Mouse (Mus musculus) forebrain, embryonic 16.5 days (tissue): ENCODE results near the gene Ins2. TPM values are rescaled to one million over a fixed set of nuclear protein-coding genes. Genes with fewer than 3 reads are reported as not detected.

ENCODE experiments used
- ATAC-seq: fragments of 200-750 bp; cut with Nextera tagmentation; 2 replicates; pipeline ENCODE4 v1.8.0; 2017; ENCODE audit warnings: mild to moderate bottlenecking, moderate library complexity
- H3K27ac ChIP-seq: fragments of 300-500 bp; sonication (generic); 2 replicates; pipeline ENCODE4 v1.5.1; 2014; ENCODE audit warnings: low read length, control low read depth
- H3K27me3 ChIP-seq: fragments of 300-500 bp; sonication (generic); replicated peaks from 2 replicates; pipeline ENCODE4 v1.6.1; 2014; ENCODE audit warnings: low read length; ENCODE audit not compliant: control insufficient read depth, insufficient read depth
- H3K36me3 ChIP-seq: fragments of 300-500 bp; sonication (generic); 2 replicates; pipeline ENCODE4 v1.6.1; 2014; ENCODE audit not compliant: control insufficient read depth, insufficient read depth
- H3K4me1 ChIP-seq: fragments of 300-500 bp; sonication (generic); replicated peaks from 2 replicates; pipeline ENCODE4 v1.6.1; 2014; ENCODE audit warnings: low read length; ENCODE audit not compliant: control insufficient read depth, insufficient read depth
- H3K4me2 ChIP-seq: fragments of 300-500 bp; sonication (generic); 2 replicates; pipeline ENCODE4 v1.6.1; 2014; ENCODE audit warnings: mild to moderate bottlenecking, low read length, control low read depth
- H3K4me3 ChIP-seq: fragments of 300-500 bp; sonication (generic); replicated peaks from 2 replicates; pipeline ENCODE4 v1.5.1; 2014; ENCODE audit warnings: mild to moderate bottlenecking, low read length, control low read depth
- H3K9ac ChIP-seq: fragments of 300-500 bp; sonication (generic); replicated peaks from 2 replicates; pipeline ENCODE4 v1.6.1; 2014; ENCODE audit warnings: low read depth, low read length, control low read depth
- H3K9me3 ChIP-seq: fragments of 300-500 bp; sonication (generic); 2 replicates; pipeline ENCODE4 v1.6.1; 2016; ENCODE audit warnings: low read length; ENCODE audit not compliant: control insufficient read depth
- WGBS: fragments of 180-500 bp; shearing (Covaris S2); extraction: QIAGEN DNeasy Blood & Tissue Kit; methylation state at CpG from one replicate; pipeline ENCODE4 v1.1.7; 2014; 5-methylcytosine and 5-hydroxymethylcytosine counted together
- polyA plus RNA-seq: library from polyadenylated mRNA; unstranded; fragments of >200 nt; fragmentation: Nextera tagmentation; extraction: Ambion mirVana; gene quantifications from 2 replicates; pipeline ENCODE4 v1.2.1, GENCODE M21; 2015

The Ins2 gene
- polyA plus RNA-seq, 1 experiment from 2014 or later: 1.3 TPM

DNA sequence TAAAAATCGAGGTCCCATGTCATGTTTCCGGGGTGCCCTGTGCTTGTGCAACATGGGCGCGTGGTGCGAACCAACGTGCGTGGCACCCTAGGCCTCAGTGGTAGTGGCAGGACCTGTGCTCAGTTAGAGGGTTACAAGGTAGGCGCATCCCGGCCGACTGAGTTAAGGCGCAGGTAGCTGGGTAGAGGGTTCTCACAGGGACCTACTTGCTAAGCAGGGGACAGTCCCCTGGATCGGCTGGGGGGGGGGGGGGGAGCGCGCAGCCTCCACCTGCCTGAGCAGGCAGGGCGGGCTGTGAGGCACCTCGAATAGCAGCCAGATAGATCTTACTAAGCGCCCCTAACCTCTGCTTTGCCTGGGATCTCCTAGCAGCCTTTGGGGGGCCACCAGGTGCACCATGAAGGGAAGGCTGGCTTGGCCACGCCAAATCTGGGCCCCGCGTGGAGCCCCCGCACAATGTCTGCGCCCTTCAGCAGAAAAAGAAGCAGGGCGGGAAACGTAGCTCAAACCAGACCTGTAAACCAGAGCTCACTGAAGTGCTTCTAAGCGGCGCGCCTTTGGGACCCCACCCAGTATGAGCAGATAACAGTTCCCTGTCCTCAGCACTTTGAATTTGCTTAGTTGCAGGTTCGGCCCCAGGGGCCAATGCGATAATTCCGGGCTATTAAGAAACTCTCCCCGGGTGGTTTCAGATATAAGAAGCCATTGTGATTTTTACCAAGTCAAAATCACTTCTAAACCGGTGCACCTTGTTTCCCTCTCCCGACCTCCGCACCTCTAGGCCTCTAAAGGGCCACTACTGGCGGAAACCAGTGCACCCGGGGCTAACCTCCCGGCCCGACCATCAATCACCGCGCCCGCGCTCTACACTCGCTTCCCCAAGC lies 83.2 kb downstream of the Ins2 start:
- H3K9ac ChIP-seq: no peak overlapping the region
- H3K27ac ChIP-seq: no peak overlapping the region
- no peaks in the 10 kb centered on the region for H3K36me3 ChIP-seq
- peaks cover 85% of the 10 kb centered on the region for H3K27me3 ChIP-seq
- H3K4me2 ChIP-seq: peak overlapping the region; percentile 46
- WGBS: 2% methylated on average over 41 of the region's 43 CpGs
- peaks cover 25% of the 10 kb centered on the region for H3K4me1 ChIP-seq
- ATAC-seq: no peak
- peak overlapping the region; percentile 35 for H3K4me3 ChIP-seq
- no peaks in the 10 kb centered on the region for H3K9me3 ChIP-seq

DNA sequence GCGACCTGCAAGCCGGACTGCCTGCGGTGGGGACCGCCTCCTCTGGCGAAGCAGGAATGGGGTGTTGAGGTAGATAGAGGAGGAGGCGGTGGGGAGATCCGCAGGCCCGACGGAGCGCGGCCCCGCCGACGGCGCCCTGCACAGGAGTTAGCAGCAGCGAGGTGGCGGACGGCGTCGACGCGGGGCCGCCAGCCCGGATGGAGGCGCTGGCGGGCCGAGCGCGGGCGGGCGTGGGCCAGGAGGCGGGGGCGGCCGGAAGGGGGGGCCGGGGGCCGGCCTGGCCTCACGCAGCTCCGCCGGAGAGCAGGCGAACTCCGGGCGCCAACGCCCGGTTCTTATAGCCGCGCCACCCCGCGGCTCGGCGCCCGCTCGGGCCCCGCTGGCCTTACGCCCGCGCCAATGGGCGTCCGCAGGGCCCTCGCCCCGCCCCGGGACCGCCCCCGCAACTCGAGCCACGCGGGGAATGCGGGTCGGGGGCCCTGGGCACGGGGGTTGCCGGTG lies 84.0 kb downstream of the Ins2 start:
- peak; percentile 43 for ATAC-seq
- WGBS: 1% methylated on average over 65 of the region's 70 CpGs
- peak overlapping the region; percentile 35 for H3K4me3 ChIP-seq
- peaks cover 85% of the 10 kb centered on the region for H3K27me3 ChIP-seq
- H3K4me2 ChIP-seq: peak overlapping the region; percentile 46
- H3K9ac ChIP-seq: 0 out of 2 replicates have a peak overlapping the region, but pooled peaks have one; percentile 19
- H3K9me3 ChIP-seq: no peaks in the 10 kb centered on the region
- H3K27ac ChIP-seq: no peak overlapping the region
- peaks cover 25% of the 10 kb centered on the region for H3K4me1 ChIP-seq
- H3K36me3 ChIP-seq: no peaks in the 10 kb centered on the region

DNA sequence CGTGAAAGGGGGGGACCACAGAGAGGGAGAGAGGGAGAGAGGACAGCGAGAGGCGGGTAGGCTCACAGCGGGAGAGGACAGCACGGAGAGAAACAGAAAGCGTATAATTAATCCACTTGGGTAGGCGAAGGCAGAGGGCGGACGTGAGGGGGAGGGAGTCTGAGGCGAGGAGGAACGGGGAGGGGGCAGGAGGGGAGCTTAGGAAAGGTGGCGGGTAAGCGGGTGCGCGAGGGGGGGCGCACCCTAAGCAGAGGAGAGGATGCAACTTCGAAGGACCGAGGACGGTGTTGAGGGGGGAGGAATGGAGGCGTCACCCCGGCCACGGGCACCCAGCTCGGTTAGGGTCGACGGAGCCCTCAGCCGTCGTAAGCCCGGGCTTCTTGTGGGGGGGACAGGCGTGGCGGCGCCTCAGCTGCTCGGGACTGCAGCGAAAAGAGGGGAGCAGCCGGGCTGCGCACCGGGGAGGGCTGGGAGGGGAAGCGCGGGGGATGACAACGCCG lies 84.5 kb downstream of the Ins2 start:
- peaks cover 85% of the 10 kb centered on the region for H3K27me3 ChIP-seq
- peak overlapping the region; percentile 35 for H3K4me3 ChIP-seq
- 0 out of 2 replicates have a peak overlapping the region, but pooled peaks have one; percentile 19 for H3K9ac ChIP-seq
- H3K36me3 ChIP-seq: no peaks in the 10 kb centered on the region
- ATAC-seq: peak; percentile 37
- H3K9me3 ChIP-seq: no peaks in the 10 kb centered on the region
- 1% methylated on average over 36 of the region's 40 CpGs for WGBS
- no peak overlapping the region for H3K27ac ChIP-seq
- peaks cover 20% of the 10 kb centered on the region for H3K4me1 ChIP-seq
- H3K4me2 ChIP-seq: peak overlapping the region; percentile 46

DNA sequence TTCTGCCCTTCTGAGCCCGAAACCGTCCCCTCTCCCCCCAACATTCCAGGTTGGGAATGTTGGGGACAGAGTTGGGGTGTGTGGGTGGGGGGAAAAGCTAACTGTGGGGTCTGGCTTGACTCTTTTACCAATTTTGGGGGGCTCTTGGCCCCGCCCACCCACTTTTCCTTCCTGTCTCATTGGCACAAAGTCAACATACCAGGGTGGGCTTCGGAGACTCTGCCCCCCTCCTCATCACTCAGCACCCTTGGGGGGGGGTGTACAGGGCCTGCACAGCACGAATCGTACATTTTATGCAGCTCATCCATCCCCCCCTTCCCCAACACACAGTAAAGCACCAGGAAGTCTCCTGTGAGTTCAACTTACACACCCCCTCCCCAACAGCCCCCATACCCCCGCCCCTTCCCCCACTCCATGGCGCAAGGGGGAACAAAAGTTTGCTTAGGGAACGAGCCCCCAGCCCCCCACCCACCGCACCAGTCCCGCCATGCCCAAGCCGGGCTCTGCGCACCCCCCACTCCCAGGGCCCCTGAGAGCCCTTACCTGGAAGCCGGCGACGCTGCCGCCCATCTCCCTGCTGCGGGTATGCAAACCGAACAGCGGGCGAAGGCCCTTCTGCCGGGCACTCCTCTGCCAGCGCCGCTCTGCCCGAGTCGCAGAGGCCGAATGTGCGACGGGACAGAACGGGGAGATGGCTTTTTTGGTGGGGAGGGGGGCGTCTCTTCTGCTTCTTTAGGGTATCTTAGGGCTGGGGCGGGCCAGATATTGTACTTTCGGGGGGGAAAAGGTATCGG lies 85.2 kb downstream of the Ins2 start:
- Histone ChIP-seq H3K27ac (no peak overlapping the region), H3K9ac (0 out of 2 replicates have a peak overlapping the region, but pooled peaks have one; percentile 10), H3K4me2 (peak overlapping the region; percentile 46), H3K4me1 (peaks cover 19% of the 10 kb centered on the region), H3K4me3 (peak overlapping the region; percentile 35), H3K27me3 (peaks cover 83% of the 10 kb centered on the region), H3K36me3 (no peaks in the 10 kb centered on the region), H3K9me3 (no peaks in the 10 kb centered on the region)
- under 1% methylated on average over 34 of the region's 34 CpGs for WGBS
- ATAC-seq: no peak

DNA sequence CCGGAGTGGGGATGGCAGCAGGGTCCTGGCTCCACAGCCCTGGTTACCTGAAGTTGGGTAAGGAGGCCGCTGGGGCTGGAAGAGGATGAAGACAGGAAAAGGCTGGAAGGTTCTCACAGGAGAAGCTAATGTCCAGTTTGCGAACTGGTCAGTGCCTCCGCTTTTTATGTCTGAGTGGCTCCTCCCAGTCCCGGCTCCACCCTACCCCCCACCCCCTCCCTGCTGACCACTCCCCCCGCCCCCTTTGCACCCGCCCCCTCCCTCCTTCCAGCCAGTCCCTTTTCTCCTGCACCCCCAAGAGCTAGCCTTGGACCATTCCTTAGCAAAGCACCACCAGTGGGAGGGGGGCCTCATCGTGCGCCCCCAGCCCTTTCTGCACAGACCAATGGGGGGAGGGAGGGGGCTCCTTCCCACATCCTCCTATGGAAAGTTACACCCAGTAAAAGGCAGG lies 85.8 kb downstream of the Ins2 start:
- 9% methylated on average over 7 of the region's 9 CpGs for WGBS
- Histone ChIP-seq H3K4me2 (no peak overlapping the region), H3K9ac (no peak overlapping the region), H3K4me3 (peak overlapping the region; percentile 9; the same call in 1 of the 2 replicates), H3K27ac (no peak overlapping the region), H3K4me1 (peaks cover 19% of the 10 kb centered on the region), H3K36me3 (no peaks in the 10 kb centered on the region), H3K27me3 (peaks cover 81% of the 10 kb centered on the region), H3K9me3 (no peaks in the 10 kb centered on the region)
- ATAC-seq: no peak

DNA sequence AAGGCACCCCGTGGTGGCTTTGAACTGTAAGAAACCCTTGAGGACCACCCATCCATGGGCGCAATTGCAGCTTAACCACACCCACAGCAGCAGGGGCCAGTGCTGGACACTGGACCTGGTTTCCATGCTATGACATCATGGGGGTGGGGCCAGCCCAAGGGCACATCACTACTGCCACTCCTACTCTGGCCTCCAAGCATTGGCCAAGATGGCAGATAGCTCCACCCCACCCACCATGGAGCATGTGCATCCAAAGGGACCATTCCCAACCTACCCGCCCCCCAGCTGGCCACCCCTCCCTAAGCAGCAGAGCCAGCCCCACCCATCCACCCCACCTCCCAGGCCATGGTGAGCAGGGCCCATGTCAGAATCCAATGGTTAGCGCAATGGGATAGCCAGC lies 87.1 kb downstream of the Ins2 start:
- 26% methylated on average over 4 of the region's 4 CpGs for WGBS

DNA sequence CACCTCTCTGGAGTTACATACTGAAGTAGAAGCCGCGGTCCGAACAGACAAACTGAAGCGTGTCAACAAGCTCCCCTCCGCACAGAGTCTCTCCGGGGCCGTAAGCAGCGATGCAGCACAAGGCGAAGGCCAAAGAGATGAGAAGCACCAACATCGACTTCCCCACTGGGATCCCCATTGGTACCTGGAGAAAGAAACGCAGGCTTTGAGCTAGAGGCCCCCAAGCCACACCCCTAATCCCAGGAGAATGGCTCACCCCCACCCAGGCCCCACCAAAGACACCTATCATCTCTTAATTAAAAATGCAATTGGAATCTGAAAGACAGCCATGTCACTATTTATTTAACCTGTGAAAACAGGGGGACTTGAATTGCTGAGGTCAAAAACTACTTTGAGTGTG lies 87.5 kb downstream of the Ins2 start:
- H3K4me3 ChIP-seq: no peak overlapping the region
- ATAC-seq: no peak
- WGBS: 5% methylated on average over 11 of the region's 11 CpGs

More for the DNA sequence above, 87.1 kb downstream of the Ins2 start:
- Histone ChIP-seq H3K36me3 (no peaks in the 10 kb centered on the region), H3K9me3 (no peaks in the 10 kb centered on the region), H3K27me3 (peaks cover 76% of the 10 kb centered on the region), H3K4me2 (no peak overlapping the region), H3K9ac (no peak overlapping the region), H3K4me1 (peaks cover 19% of the 10 kb centered on the region), H3K27ac (no peak overlapping the region), H3K4me3 (no peak overlapping the region)
- ATAC-seq: no peak

DNA sequence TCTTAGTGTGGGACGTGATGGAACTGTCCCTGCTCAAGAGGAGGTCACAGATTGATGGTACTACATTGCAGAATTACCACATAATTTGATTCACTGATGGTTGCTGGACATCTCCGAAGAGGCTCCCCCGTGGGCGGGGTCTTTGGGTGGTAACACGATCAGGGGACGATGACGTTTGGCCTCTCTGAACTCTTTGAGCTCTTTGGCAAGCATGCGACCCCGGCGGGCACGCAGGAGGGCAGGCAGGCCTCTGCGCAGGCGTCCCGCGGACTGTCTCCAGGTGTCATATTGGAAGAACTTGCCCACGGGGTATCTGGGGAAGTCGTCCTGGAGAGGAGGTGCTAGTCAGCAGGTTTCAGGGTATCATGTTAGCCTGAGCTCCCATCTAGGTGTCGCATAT lies 89.5 kb downstream of the Ins2 start:
- Histone ChIP-seq H3K36me3 (no peaks in the 10 kb centered on the region), H3K9ac (no peak overlapping the region), H3K27ac (no peak overlapping the region), H3K9me3 (no peaks in the 10 kb centered on the region), H3K27me3 (peaks cover 53% of the 10 kb centered on the region), H3K4me2 (no peak overlapping the region), H3K4me3 (no peak overlapping the region), H3K4me1 (peaks cover 5% of the 10 kb centered on the region)
- WGBS: 4% methylated on average over 18 of the region's 18 CpGs
- ATAC-seq: no peak

More for the DNA sequence above, 87.5 kb downstream of the Ins2 start:
- Histone ChIP-seq H3K27ac (no peak overlapping the region), H3K36me3 (no peaks in the 10 kb centered on the region), H3K4me1 (peaks cover 17% of the 10 kb centered on the region), H3K9ac (no peak overlapping the region), H3K4me2 (no peak overlapping the region), H3K27me3 (peaks cover 72% of the 10 kb centered on the region), H3K9me3 (no peaks in the 10 kb centered on the region)

DNA sequence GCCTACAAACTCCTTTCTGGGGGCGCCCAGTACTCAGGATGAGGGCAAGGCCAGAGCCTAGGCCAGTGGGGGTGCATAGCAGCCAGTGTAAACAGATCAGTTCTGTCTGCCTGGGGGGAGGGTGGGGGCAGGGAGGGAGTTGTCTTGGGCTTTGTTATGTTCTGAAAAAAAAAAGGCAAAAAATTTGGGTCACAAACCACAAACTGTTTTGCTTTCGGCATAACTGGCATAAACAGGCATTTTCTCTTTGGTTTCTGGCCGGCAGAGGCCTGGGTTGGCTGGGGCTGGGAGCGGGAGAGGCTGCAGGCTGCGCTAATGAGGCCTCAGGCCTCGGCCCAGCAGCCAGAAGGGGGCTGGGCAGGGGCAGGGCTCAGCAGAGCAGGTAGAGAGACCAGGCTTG lies 96.5 kb downstream of the Ins2 start:
- Histone ChIP-seq H3K4me2 (no peak overlapping the region), H3K4me1 (no peaks in the 10 kb centered on the region)
- WGBS: 26% methylated on average over 6 of the region's 6 CpGs

More for the DNA sequence above, 96.5 kb downstream of the Ins2 start:
- Histone ChIP-seq H3K27me3 (no peaks in the 10 kb centered on the region), H3K36me3 (no peaks in the 10 kb centered on the region), H3K9ac (no peak overlapping the region), H3K9me3 (no peaks in the 10 kb centered on the region), H3K27ac (no peak overlapping the region), H3K4me3 (no peak overlapping the region)
- ATAC-seq: no peak
